Mouse (Mus musculus): ENCODE results near the gene Irf2bp1. TPM values are rescaled to one million over a fixed set of nuclear protein-coding genes. Genes with fewer than 3 reads are reported as not detected.

Gene Irf2bp1
- total and polyA plus RNA-seq, 3 experiments = 4.9 to 12.8 (median 6.6) TPM

- no peaks in the 10 kb centered on the region for H3K79me2 ChIP-seq (replicated peaks; ENCODE audit: control insufficient read depth, extremely low read depth, insufficient read depth, poor library complexity, severe bottlenecking)
- dilution Hi-C loops (cut with MboI; ENCODE audit: extremely low pct_ligation_motif_present, extremely low pct_unique_long_range_greater_than_20kb, low sequenced_read_pairs) = no loop called here
Observed at GRCm38 (mm10) chr7:19050172-19050571, 46.3 kb downstream of the Irf2bp1 start.

GRCm38 (mm10) chr7:19051161-19051560, 47.3 kb downstream of the Irf2bp1 start:
- no peaks in the 10 kb centered on the region for H3K9me3 ChIP-seq (replicated peaks; ENCODE audit: low read length)
- in situ Hi-C loops (cut with MboI; ENCODE audit: low pct_ligation_motif_present, low pct_unique_long_range_greater_than_20kb, low sequenced_read_pairs) = no loop called here

More at GRCm38 (mm10) chr7:19050172-19050571, 46.3 kb downstream of the Irf2bp1 start:
- no peak overlapping the region for H3K4me3 ChIP-seq (replicated peaks in 1 of 3; ENCODE audit: low read depth in 2 of 3, low read length in 2 of 3, poor library complexity in 1 of 3)
- in situ Hi-C loops (cut with MboI; ENCODE audit: low pct_ligation_motif_present, low pct_unique_long_range_greater_than_20kb, low sequenced_read_pairs) = no loop called here
- DNase-seq (ENCODE audit: extremely low read depth) = no peak
- H3K36me3 ChIP-seq (replicated peaks in 1 of 2; ENCODE audit: control insufficient read depth in 1 of 2, insufficient read depth in 1 of 2, low read length in 1 of 2) = peaks cover 96 to 100% of the 10 kb centered on the region in 2 experiments
- H3K4me1 ChIP-seq (ENCODE audit: control insufficient read depth in 1 of 2, insufficient read depth in 2 of 2) = peaks cover 0 to 12% of the 10 kb centered on the region in 2 experiments; a peak in 1 of 4 replicates
- no peak overlapping the region for H3K4me2 ChIP-seq (ENCODE audit: insufficient read depth, low read depth, poor library complexity, severe bottlenecking)
- no peaks in the 10 kb centered on the region for H3K9me3 ChIP-seq (replicated peaks; ENCODE audit: low read length)
- TF ChIP-seq CHD2 (IDR thresholded peaks at IDR 0.05; ENCODE audit: low read length) (no peak), HCFC1 (IDR thresholded peaks at IDR 0.05; ENCODE audit: low read depth, low read length) (no peak), UBTF (IDR thresholded peaks at IDR 0.05; ENCODE audit: low read depth, low read length) (no peak), TBP (conservative IDR thresholded peaks at IDR 0.05; ENCODE audit: low read depth, low read length) (no peak), ZMIZ1 (IDR thresholded peaks at IDR 0.05; ENCODE audit: low read depth, low read length) (no peak), MAFK (IDR thresholded peaks at IDR 0.05; ENCODE audit: insufficient replicate concordance, low read length) (no peak), POLR2AphosphoS2 (IDR thresholded peaks at IDR 0.05; ENCODE audit: low read depth, low read length) (no peak), NELFE (IDR thresholded peaks at IDR 0.05; ENCODE audit: low read depth, low read length) (no peak), IRF4 (IDR thresholded peaks at IDR 0.05; ENCODE audit: low read depth, low read length) (no peak), MAZ (IDR thresholded peaks at IDR 0.05; ENCODE audit: low read depth, low read length) (no peak), MEF2A (IDR thresholded peaks at IDR 0.05; ENCODE audit: borderline replicate concordance, low read depth, low read length) (no peak), E2F4 (IDR thresholded peaks at IDR 0.05; ENCODE audit: insufficient replicate concordance, low read depth, low read length) (no peak), MYC (IDR thresholded peaks at IDR 0.05; ENCODE audit: low read depth, low read length) (no peak), BHLHE40 (IDR thresholded peaks at IDR 0.05; ENCODE audit: low read depth, low read length) (no peak), MAX (IDR thresholded peaks at IDR 0.05; ENCODE audit: low read length) (no peak), USF2 (conservative IDR thresholded peaks at IDR 0.05; ENCODE audit: low read depth, low read length) (no peak), ELF1 (IDR thresholded peaks at IDR 0.05; ENCODE audit: low read depth, low read length) (no peak)
- H3K27me3 ChIP-seq (replicated peaks) = no peaks in the 10 kb centered on the region
- no peak overlapping the region for H3K9ac ChIP-seq (ENCODE audit: insufficient read depth, low read depth)
- H3K27ac ChIP-seq (ENCODE audit: insufficient read depth, low read depth) = no peak overlapping the region

More at GRCm38 (mm10) chr7:19051161-19051560, 47.3 kb downstream of the Irf2bp1 start:
- no peak for DNase-seq (ENCODE audit: extremely low read depth)
- no peak overlapping the region for H3K4me2 ChIP-seq (ENCODE audit: insufficient read depth, low read depth, poor library complexity, severe bottlenecking)
- peaks cover 0 to 12% of the 10 kb centered on the region in 2 experiments; a peak in 1 of 4 replicates for H3K4me1 ChIP-seq (ENCODE audit: control insufficient read depth in 1 of 2, insufficient read depth in 2 of 2)
- peaks cover 88 to 100% of the 10 kb centered on the region in 2 experiments for H3K36me3 ChIP-seq (replicated peaks in 1 of 2; ENCODE audit: control insufficient read depth in 1 of 2, insufficient read depth in 1 of 2, low read length in 1 of 2)
- dilution Hi-C loops (cut with MboI; ENCODE audit: extremely low pct_ligation_motif_present, extremely low pct_unique_long_range_greater_than_20kb, low sequenced_read_pairs) = no loop called here
- no peak for TF ChIP-seq TBP (conservative IDR thresholded peaks at IDR 0.05; ENCODE audit: low read depth, low read length)
- TF ChIP-seq ZKSCAN1 (IDR thresholded peaks at IDR 0.05; ENCODE audit: borderline replicate concordance, low read depth, low read length) = no peak
- no peak for TF ChIP-seq CHD2 (IDR thresholded peaks at IDR 0.05; ENCODE audit: low read length)
- TF ChIP-seq HCFC1 (IDR thresholded peaks at IDR 0.05; ENCODE audit: low read depth, low read length) = no peak
- no peak for TF ChIP-seq MYC (IDR thresholded peaks at IDR 0.05; ENCODE audit: low read depth, low read length)
- no peak for TF ChIP-seq EP300 (IDR thresholded peaks at IDR 0.05; ENCODE audit: low read length)
- TF ChIP-seq IRF4 (IDR thresholded peaks at IDR 0.05; ENCODE audit: low read depth, low read length) = no peak
- TF ChIP-seq ZNF384 (IDR thresholded peaks at IDR 0.05; ENCODE audit: low read depth, low read length) = no peak
- no peak for TF ChIP-seq JUND (conservative IDR thresholded peaks at IDR 0.05; ENCODE audit: low read depth, low read length)
- TF ChIP-seq KAT2A (IDR thresholded peaks at IDR 0.05; ENCODE audit: insufficient replicate concordance, low read length) = no peak
- no peak for TF ChIP-seq BHLHE40 (IDR thresholded peaks at IDR 0.05; ENCODE audit: low read depth, low read length)
- no peak for TF ChIP-seq ZMIZ1 (IDR thresholded peaks at IDR 0.05; ENCODE audit: low read depth, low read length)
- TF ChIP-seq NELFE (IDR thresholded peaks at IDR 0.05; ENCODE audit: low read depth, low read length) = no peak
- TF ChIP-seq MEF2A (IDR thresholded peaks at IDR 0.05; ENCODE audit: borderline replicate concordance, low read depth, low read length) = no peak
- no peak for TF ChIP-seq MAZ (IDR thresholded peaks at IDR 0.05; ENCODE audit: low read depth, low read length)
- TF ChIP-seq ETS1 (conservative IDR thresholded peaks at IDR 0.05; ENCODE audit: low read depth, low read length) = no peak
- TF ChIP-seq SMC3 (IDR thresholded peaks at IDR 0.05; ENCODE audit: low read depth, low read length) = no peak
- no peak overlapping the region for H3K9ac ChIP-seq (ENCODE audit: insufficient read depth, low read depth)
- H3K4me3 ChIP-seq (replicated peaks in 1 of 3; ENCODE audit: low read depth in 2 of 3, low read length in 2 of 3, poor library complexity in 1 of 3) = no peak overlapping the region
- no peaks in the 10 kb centered on the region for H3K27me3 ChIP-seq (replicated peaks)
- no peak overlapping the region for H3K27ac ChIP-seq (ENCODE audit: insufficient read depth, low read depth)
- no peaks in the 10 kb centered on the region for H3K79me2 ChIP-seq (replicated peaks; ENCODE audit: control insufficient read depth, extremely low read depth, insufficient read depth, poor library complexity, severe bottlenecking)

Measured in CH12.LX (cell line).